Mouse (Mus musculus): Measurements from ENCODE around the gene Tbp. TPM values are rescaled to one million over a fixed set of nuclear protein-coding genes. Genes with fewer than 3 reads are reported as not detected.
"Not testable (repeated sequence)": the region's sequence is repeated elsewhere in the genome, so short reads cannot be mapped to it uniquely, and the experiment has no call there.

Gene Tbp
- polyA plus RNA-seq, 1 experiment from 2014 or later = 70.9 TPM

GRCm38 (mm10) chr17:15527811-15528136 lies 28.1 kb downstream of the Tbp start:
- WGBS = 61% methylated on average over 3 of the region's 3 CpGs
- Histone ChIP-seq H3K27ac (replicated peaks; ENCODE audit: low read depth, low read length) (no peak overlapping the region), H3K4me3 (replicated peaks; ENCODE audit: low read depth, low read length) (peak overlapping the region; percentile 92), H3K4me1 (ENCODE audit: control insufficient read depth, insufficient read depth, low read length) (peaks cover 10% of the 10 kb centered on the region), H3K36me3 (ENCODE audit: control insufficient read depth, insufficient read depth, low read length) (peaks cover 22% of the 10 kb centered on the region), H3K9ac (replicated peaks; ENCODE audit: low read length) (peak overlapping the region; percentile 86; the same call in 1 of the 2 replicates), H3K9me3 (ENCODE audit: control insufficient read depth, low read length) (no peaks in the 10 kb centered on the region), H3K4me2 (ENCODE audit: low read length) (peak overlapping the region; percentile 72), H3K27me3 (ENCODE audit: control insufficient read depth, insufficient read depth, low read length) (no peaks in the 10 kb centered on the region)
- DNase-seq = no peak
- no peak for ATAC-seq (ENCODE audit: low FRiP score, low TSS enrichment)

- ATAC-seq (ENCODE audit: low FRiP score, low TSS enrichment) = no peak
- no peaks in the 10 kb centered on the region for H3K9me3 ChIP-seq (ENCODE audit: control insufficient read depth, low read length)
- H3K4me2 ChIP-seq (ENCODE audit: low read length) = no peak overlapping the region
- DNase-seq = no peak
- peaks cover 10% of the 10 kb centered on the region for H3K4me1 ChIP-seq (ENCODE audit: control insufficient read depth, insufficient read depth, low read length)
- no peaks in the 10 kb centered on the region for H3K27me3 ChIP-seq (ENCODE audit: control insufficient read depth, insufficient read depth, low read length)
- no peak overlapping the region for H3K9ac ChIP-seq (replicated peaks; ENCODE audit: low read length)
- H3K27ac ChIP-seq (replicated peaks; ENCODE audit: low read depth, low read length) = no peak overlapping the region
- peaks cover 13% of the 10 kb centered on the region for H3K36me3 ChIP-seq (ENCODE audit: control insufficient read depth, insufficient read depth, low read length)
- H3K4me3 ChIP-seq (replicated peaks; ENCODE audit: low read depth, low read length) = no peak overlapping the region
- 88% methylated on average over 2 of the region's 2 CpGs for WGBS
Observed at GRCm38 (mm10) chr17:15528887-15529286, 29.2 kb downstream of the Tbp start.

- Histone ChIP-seq H3K4me2 (ENCODE audit: low read length) (no peak overlapping the region), H3K9me3 (ENCODE audit: control insufficient read depth, low read length) (no peaks in the 10 kb centered on the region), H3K27ac (replicated peaks; ENCODE audit: low read depth, low read length) (no peak overlapping the region), H3K4me3 (replicated peaks; ENCODE audit: low read depth, low read length) (no peak overlapping the region), H3K36me3 (ENCODE audit: control insufficient read depth, insufficient read depth, low read length) (peaks cover under 1% of the 10 kb centered on the region), H3K9ac (replicated peaks; ENCODE audit: low read length) (no peak overlapping the region), H3K4me1 (ENCODE audit: control insufficient read depth, insufficient read depth, low read length) (peaks cover 10% of the 10 kb centered on the region), H3K27me3 (ENCODE audit: control insufficient read depth, insufficient read depth, low read length) (peaks cover 1% of the 10 kb centered on the region; the same call in 1 of the 2 replicates)
- 0% methylated on average over 5 of the region's 5 CpGs for WGBS
- ATAC-seq (ENCODE audit: low FRiP score, low TSS enrichment) (no peak), DNase-seq (peak; percentile 84)
Observed at GRCm38 (mm10) chr17:15530141-15530540, 30.5 kb downstream of the Tbp start.

GRCm38 (mm10) chr17:15535162-15535800 lies 35.6 kb downstream of the Tbp start:
- Histone ChIP-seq H3K9me3 (ENCODE audit: control insufficient read depth, low read length) (no peaks in the 10 kb centered on the region), H3K4me1 (ENCODE audit: control insufficient read depth, insufficient read depth, low read length) (no peaks in the 10 kb centered on the region), H3K4me2 (ENCODE audit: low read length) (no peak overlapping the region), H3K36me3 (ENCODE audit: control insufficient read depth, insufficient read depth, low read length) (no peaks in the 10 kb centered on the region), H3K27me3 (ENCODE audit: control insufficient read depth, insufficient read depth, low read length) (peaks cover 6% of the 10 kb centered on the region; the same call in 1 of the 2 replicates), H3K9ac (replicated peaks; ENCODE audit: low read length) (no peak overlapping the region), H3K4me3 (replicated peaks; ENCODE audit: low read depth, low read length) (no peak overlapping the region), H3K27ac (replicated peaks; ENCODE audit: low read depth, low read length) (no peak overlapping the region)
- DNase-seq (no peak), ATAC-seq (ENCODE audit: low FRiP score, low TSS enrichment) (no peak)
- WGBS = 76% methylated on average over 11 of the region's 11 CpGs

GRCm38 (mm10) chr17:15535943-15536342 lies 36.3 kb downstream of the Tbp start:
- DNase-seq = no peak
- H3K4me3 ChIP-seq (replicated peaks; ENCODE audit: low read depth, low read length) = peak overlapping the region; percentile 50
- no peak overlapping the region for H3K9ac ChIP-seq (replicated peaks; ENCODE audit: low read length)
- H3K27me3 ChIP-seq (ENCODE audit: control insufficient read depth, insufficient read depth, low read length) = peaks cover 6% of the 10 kb centered on the region; the same call in 1 of the 2 replicates
- H3K9me3 ChIP-seq (ENCODE audit: control insufficient read depth, low read length) = no peaks in the 10 kb centered on the region
- H3K4me1 ChIP-seq (ENCODE audit: control insufficient read depth, insufficient read depth, low read length) = no peaks in the 10 kb centered on the region
- H3K36me3 ChIP-seq (ENCODE audit: control insufficient read depth, insufficient read depth, low read length) = no peaks in the 10 kb centered on the region
- 18% methylated on average over 8 of the region's 8 CpGs for WGBS
- no peak overlapping the region for H3K27ac ChIP-seq (replicated peaks; ENCODE audit: low read depth, low read length)
- H3K4me2 ChIP-seq (ENCODE audit: low read length) = peak overlapping the region; percentile 93
- ATAC-seq (ENCODE audit: low FRiP score, low TSS enrichment) = no peak

- Histone ChIP-seq H3K4me1 (ENCODE audit: control insufficient read depth, insufficient read depth, low read length) (no peaks in the 10 kb centered on the region), H3K4me2 (ENCODE audit: low read length) (peak overlapping the region; percentile 93), H3K36me3 (ENCODE audit: control insufficient read depth, insufficient read depth, low read length) (no peaks in the 10 kb centered on the region), H3K9me3 (ENCODE audit: control insufficient read depth, low read length) (no peaks in the 10 kb centered on the region), H3K9ac (replicated peaks; ENCODE audit: low read length) (peak overlapping the region; percentile 64), H3K4me3 (replicated peaks; ENCODE audit: low read depth, low read length) (peak overlapping the region; percentile 50), H3K27me3 (ENCODE audit: control insufficient read depth, insufficient read depth, low read length) (peaks cover 6% of the 10 kb centered on the region; the same call in 1 of the 2 replicates), H3K27ac (replicated peaks; ENCODE audit: low read depth, low read length) (no peak overlapping the region)
- peak; percentile 50 for DNase-seq
- ATAC-seq (ENCODE audit: low FRiP score, low TSS enrichment) = no peak
- under 1% methylated on average over 33 of the region's 33 CpGs for WGBS
Observed at GRCm38 (mm10) chr17:15536457-15536904, 36.8 kb downstream of the Tbp start.

- H3K4me3 ChIP-seq (replicated peaks; ENCODE audit: low read depth, low read length) = no peak overlapping the region
- ATAC-seq (ENCODE audit: low FRiP score, low TSS enrichment) (no peak), DNase-seq (no peak)
- peaks cover 3% of the 10 kb centered on the region; the same call in 1 of the 2 replicates for H3K27me3 ChIP-seq (ENCODE audit: control insufficient read depth, insufficient read depth, low read length)
- no peaks in the 10 kb centered on the region for H3K36me3 ChIP-seq (ENCODE audit: control insufficient read depth, insufficient read depth, low read length)
- no peak overlapping the region for H3K27ac ChIP-seq (replicated peaks; ENCODE audit: low read depth, low read length)
- no peaks in the 10 kb centered on the region for H3K4me1 ChIP-seq (ENCODE audit: control insufficient read depth, insufficient read depth, low read length)
- H3K4me2 ChIP-seq (ENCODE audit: low read length) = no peak overlapping the region
- H3K9me3 ChIP-seq (ENCODE audit: control insufficient read depth, low read length) = no peaks in the 10 kb centered on the region
- H3K9ac ChIP-seq (replicated peaks; ENCODE audit: low read length) = no peak overlapping the region
- 80% methylated on average over 4 of the region's 4 CpGs for WGBS
Observed at GRCm38 (mm10) chr17:15540309-15540708, 40.6 kb downstream of the Tbp start.

- 71% methylated on average over 3 of the region's 4 CpGs for WGBS
- not testable (repeated sequence) for DNase-seq; H3K27ac ChIP-seq (replicated peaks; ENCODE audit: low read depth, low read length); H3K4me2 ChIP-seq (ENCODE audit: low read length); H3K36me3 ChIP-seq (ENCODE audit: control insufficient read depth, insufficient read depth, low read length); H3K4me1 ChIP-seq (ENCODE audit: control insufficient read depth, insufficient read depth, low read length); ATAC-seq (ENCODE audit: low FRiP score, low TSS enrichment); H3K9ac ChIP-seq (replicated peaks; ENCODE audit: low read length); H3K27me3 ChIP-seq (ENCODE audit: control insufficient read depth, insufficient read depth, low read length); H3K4me3 ChIP-seq (replicated peaks; ENCODE audit: low read depth, low read length); H3K9me3 ChIP-seq (ENCODE audit: control insufficient read depth, low read length)
Observed at GRCm38 (mm10) chr17:15543868-15544267, 44.2 kb downstream of the Tbp start.

- no peaks in the 10 kb centered on the region for H3K36me3 ChIP-seq (ENCODE audit: control insufficient read depth, insufficient read depth, low read length)
Observed at GRCm38 (mm10) chr17:15546440-15546839, 46.8 kb downstream of the Tbp start.

More at GRCm38 (mm10) chr17:15546440-15546839, 46.8 kb downstream of the Tbp start:
- Histone ChIP-seq H3K4me3 (replicated peaks; ENCODE audit: low read depth, low read length) (no peak overlapping the region), H3K4me1 (ENCODE audit: control insufficient read depth, insufficient read depth, low read length) (no peaks in the 10 kb centered on the region), H3K9ac (replicated peaks; ENCODE audit: low read length) (no peak overlapping the region), H3K4me2 (ENCODE audit: low read length) (no peak overlapping the region), H3K9me3 (ENCODE audit: control insufficient read depth, low read length) (no peaks in the 10 kb centered on the region), H3K27me3 (ENCODE audit: control insufficient read depth, insufficient read depth, low read length) (no peaks in the 10 kb centered on the region), H3K27ac (replicated peaks; ENCODE audit: low read depth, low read length) (no peak overlapping the region)
- ATAC-seq (ENCODE audit: low FRiP score, low TSS enrichment) = no peak
- no peak for DNase-seq
- WGBS = 75% methylated on average over 4 of the region's 4 CpGs
